Mouse (Mus musculus): ENCODE measurements around the gene Tmem126a.

Tmem126a gene

GRCm38 (mm10) chr7:90456845-90457468 is at the start of gene Tmem126a:
Tmem126a (minus strand) TSS chr7:90457229.
- CTCF ChIA-PET: no interaction called here

GRCm38 (mm10) chr7:90482607-90483006 is 25.6 kb upstream of the Tmem126a start:
- CTCF ChIA-PET: no interaction called here

DNA sequence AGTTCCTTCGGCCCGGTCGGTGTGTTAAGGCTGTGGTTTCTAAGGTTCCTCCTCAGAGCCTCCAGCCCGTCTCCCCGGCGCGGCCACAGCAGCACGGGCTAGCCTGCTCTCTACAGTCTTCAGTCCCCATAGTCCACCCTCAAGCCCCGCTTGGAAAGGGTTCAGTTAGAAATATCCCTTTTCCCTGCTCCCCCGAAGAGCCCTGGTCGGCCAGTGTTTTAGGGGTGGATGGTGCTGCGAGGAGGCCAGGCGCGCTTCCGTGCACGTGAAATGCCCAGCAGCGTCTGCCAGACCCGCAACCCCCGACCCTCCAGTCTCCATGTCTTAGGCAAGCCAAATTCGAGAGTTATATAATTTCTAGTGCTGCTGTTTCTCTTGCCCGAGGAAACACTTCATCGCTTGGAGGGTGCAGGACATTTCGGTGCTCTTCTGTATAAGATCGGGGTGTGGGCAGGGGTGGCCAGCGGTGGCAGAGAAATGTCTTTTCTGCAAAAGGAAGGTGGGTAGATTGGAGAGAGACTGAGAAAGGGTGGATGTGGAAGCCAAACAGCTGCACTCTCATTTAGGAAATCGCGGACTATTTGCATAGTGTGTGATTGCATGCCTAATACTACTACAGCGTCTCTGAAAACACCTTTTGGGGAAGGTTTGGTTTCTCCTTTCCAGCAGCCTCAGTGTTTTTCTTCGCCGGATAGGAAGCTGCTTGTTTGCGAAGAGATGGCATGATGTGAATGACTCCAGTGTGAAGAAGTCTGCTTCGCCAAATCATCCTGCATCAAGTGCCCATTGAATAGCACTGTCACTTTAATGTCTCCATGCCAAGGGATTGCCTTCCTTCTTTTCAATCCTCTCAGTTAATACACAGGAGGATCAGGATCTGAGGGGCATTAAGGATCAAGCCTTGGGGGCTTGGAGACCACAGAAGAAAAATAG is 19.6 kb upstream of the Tmem126a start, which contains the start of gene Dlg2:
TSS of gene Dlg2 (plus strand) at position 360 of the 933 bp plus-strand sequence.
- CTCF ChIA-PET: no interaction called here

GRCm38 (mm10) chr7:90475793-90476312 is 18.8 kb upstream of the Tmem126a start, which contains the start of gene Tmem126b:
Tmem126b (minus strand) TSS chr7:90476001.
- CTCF ChIA-PET: no interaction called here

- CTCF ChIA-PET: no interaction called here
These were observed 16.5 kb upstream of the Tmem126a start for GRCm38 (mm10) chr7:90473511-90473910.

GRCm38 (mm10) chr7:90461441-90461840 is 4.4 kb upstream of the Tmem126a start:
- CTCF ChIA-PET: interaction anchor here (1.0 kb wide), 1 partner anchor 11 kb away, joined by 4 read pairs; no protein-coding TSS in a partner anchor

GRCm38 (mm10) chr7:90460930-90461329 is 3.9 kb upstream of the Tmem126a start:
- CTCF ChIA-PET: no interaction called here

- CTCF ChIA-PET: interaction anchor here (0.8 kb wide), 1 partner anchor 20 kb away, joined by 11 read pairs; no protein-coding TSS in a partner anchor
These were observed 3.3 kb upstream of the Tmem126a start for GRCm38 (mm10) chr7:90460330-90460729.

DNA sequence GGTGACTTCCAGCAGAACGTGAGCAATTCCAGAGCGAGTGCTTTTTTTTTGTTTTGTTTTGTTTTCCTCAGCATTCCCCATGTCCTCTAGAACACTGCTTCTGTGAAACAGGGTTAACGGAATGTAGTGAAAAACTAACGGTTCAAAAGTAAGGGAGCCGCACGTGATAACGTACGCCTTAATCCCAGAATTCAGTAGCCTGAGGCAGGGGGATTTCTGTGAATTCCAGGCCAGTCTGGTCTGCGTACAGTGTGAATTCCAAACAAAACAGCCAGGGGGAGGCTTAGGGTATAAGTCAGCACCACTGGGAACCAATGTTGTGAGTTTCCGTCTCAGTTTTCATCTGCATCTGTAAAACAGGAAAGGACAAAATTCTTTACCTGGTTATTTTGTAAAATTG is 488 bp upstream of the Tmem126a start:
- CTCF ChIA-PET: no interaction called here

DNA sequence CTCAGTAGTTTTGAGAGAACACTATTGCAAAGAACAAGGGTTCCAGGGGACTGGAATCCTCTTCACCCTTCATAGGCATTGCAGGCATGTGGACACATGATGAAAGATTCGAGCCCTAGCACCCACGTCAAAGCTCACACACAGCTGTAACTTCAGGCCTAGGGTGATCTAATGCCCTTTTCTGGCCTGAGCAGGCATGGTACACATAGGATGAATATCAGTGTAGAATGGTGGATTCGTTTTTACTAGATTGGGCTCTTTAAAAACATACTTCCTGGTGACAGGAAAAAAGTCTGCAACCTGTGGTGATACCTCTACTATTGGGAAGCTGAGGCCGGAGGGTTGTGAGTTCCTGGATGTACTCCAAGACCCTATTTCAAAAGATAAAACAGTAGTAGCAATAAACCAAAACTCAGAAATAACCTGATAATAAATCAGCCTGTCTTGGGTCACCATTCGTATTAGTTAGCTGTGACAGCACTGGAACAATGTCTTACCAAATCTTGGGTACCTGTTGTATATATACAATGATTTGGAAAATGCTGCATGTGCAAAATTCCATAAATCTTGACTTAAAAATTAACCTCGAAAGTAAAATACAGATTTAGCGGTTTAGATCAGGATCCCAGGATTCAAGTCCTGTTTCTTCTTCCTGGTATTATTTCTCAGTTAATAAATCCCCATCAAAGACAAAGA is 732 bp downstream of the Tmem126a start:
- CTCF ChIA-PET: no interaction called here

- CTCF ChIA-PET: interaction anchor here (1.3 kb wide), 1 partner anchor 15 kb away, joined by 4 read pairs; no protein-coding TSS in a partner anchor
These were observed 12.8 kb downstream of the Tmem126a start for GRCm38 (mm10) chr7:90444206-90444605.

GRCm38 (mm10) chr7:90443101-90444091 is 13.6 kb downstream of the Tmem126a start:
- CTCF ChIA-PET: interaction anchor here (1.3 kb wide), 1 partner anchor 15 kb away, joined by 4 read pairs; no protein-coding TSS in a partner anchor

DNA sequence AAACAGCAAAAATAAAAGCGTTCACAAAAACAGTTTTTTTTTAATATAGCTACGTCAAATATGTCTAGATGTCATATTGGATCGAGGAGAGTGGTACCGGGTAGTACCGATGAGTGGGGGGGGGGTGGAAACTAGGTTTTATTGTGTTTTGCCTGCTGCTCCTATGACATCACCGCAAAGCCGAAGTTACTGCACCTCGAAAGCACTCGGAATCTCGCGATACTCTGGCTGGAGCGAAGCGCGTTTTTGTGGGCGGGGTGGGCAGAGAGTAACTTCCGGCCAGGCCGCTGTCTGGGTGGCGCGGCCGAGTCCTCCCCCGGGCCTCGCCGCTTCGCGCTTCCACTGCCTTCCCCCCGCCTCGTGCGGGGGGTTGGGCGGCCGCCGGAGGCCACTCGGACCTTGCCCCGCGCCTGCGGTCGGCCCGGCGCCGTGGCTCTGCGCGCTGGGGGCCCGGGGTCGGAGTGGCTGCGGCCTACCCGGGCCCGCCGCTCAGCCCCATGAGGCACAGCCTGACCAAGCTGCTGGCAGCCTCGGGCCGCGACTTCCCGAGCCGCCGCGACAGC is 14.4 kb downstream of the Tmem126a start, which contains the start of gene Crebzf:
TSS of gene Crebzf (plus strand) at position 212 of the 563 bp plus-strand sequence.
- CTCF ChIA-PET: interaction anchor here (1.3 kb wide), 1 partner anchor 16 kb away, joined by 4 read pairs; no protein-coding TSS in a partner anchor

DNA sequence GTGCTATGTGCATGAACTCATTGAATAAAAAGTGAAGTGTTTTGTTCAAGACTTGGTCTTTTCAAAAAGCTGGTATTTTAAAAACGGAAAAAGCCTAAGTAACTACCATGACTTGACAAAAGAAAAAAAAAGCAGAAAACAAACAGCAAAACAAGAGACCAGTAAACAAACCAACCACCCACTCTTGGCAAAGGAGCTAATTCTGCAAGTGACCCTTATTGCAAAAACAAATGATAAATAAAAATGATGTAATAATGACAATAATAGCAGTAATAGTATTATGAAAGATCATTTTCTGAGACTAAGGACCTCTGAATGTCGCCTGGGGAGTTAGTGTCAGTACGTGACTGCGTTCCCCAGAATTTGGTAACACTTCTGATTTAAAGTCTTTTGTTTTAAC is 15.0 kb downstream of the Tmem126a start:
- CTCF ChIA-PET: interaction anchor here (0.6 kb wide), 1 partner anchor 139 kb away, joined by 4 read pairs; no protein-coding TSS in a partner anchor

DNA sequence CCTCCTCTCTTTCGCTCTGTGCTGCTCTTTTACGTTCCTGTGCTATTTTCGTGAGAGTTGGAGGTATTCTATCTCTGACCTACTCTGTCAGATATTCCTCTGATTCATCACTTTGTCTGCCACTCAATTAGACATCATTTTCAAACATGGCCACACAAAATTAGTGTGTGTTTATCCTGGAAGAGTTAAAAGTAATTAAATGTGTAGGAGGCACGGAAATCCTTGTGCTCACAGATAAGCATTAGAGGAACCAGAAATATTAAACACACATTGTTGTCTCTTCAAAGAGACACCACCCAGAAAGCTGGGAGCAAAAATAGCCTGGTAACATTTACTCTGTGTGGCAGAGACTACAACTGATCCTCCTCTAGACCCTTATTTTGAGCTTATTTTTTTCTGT is 17.0 kb downstream of the Tmem126a start:
- CTCF ChIA-PET: interaction anchor here (0.8 kb wide), 1 partner anchor 20 kb away, joined by 11 read pairs; no protein-coding TSS in a partner anchor

GRCm38 (mm10) chr7:90432221-90432620 is 24.8 kb downstream of the Tmem126a start:
- CTCF ChIA-PET: no interaction called here

DNA sequence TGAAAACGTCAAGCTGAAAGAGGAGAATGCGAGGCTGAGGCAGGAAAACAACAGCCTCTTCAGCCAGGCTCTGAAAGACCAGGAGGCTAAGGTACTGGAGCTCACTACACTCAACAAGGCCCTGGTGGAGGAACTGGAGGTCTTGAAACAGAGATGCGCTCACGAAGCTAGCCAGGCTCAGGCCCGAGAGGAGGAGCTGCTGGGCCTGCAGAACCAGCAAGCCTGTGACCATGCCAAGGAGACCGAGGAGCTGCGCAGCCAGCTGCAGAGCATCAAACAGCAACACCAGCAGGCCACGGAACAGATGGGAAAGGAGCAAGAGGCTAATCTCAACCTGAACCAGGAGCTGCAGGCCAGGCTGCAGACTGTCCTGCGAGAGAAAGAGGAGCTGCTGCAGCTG is 30.0 kb downstream of the Tmem126a start:
- CTCF ChIA-PET: interaction anchor here (0.6 kb wide), 1 partner anchor 425 kb away, joined by 3 read pairs; no protein-coding TSS in a partner anchor

GRCm38 (mm10) chr7:90426020-90427001 is 30.7 kb downstream of the Tmem126a start, which contains the start of gene Ccdc89:
Ccdc89 (plus strand) TSS chr7:90426577.
- CTCF ChIA-PET: interaction anchor here (0.6 kb wide), 1 partner anchor 424 kb away, joined by 3 read pairs; no protein-coding TSS in a partner anchor
